Mouse (Mus musculus) hindbrain, embryonic 12.5 days (tissue): ENCODE measurements around the gene Snx15. TPM values are rescaled to one million over a fixed set of nuclear protein-coding genes. Genes with fewer than 3 reads are reported as not detected.

Source experiments
- polyA plus RNA-seq: library from polyadenylated mRNA; unstranded; fragments of >200 nt; fragmentation: Nextera tagmentation; extraction: Ambion mirVana; gene quantifications from 2 replicates; pipeline ENCODE4 v1.2.1, GENCODE M21; 2016

Snx15 gene
- polyA plus RNA-seq, 1 experiment from 2014 or later, result 33.4 TPM

Other genes starting within 250 kb of the Snx15 start
- 11.0 and 11.3 TPM in 2 replicates for gene Tigd3, start 234.2 kb downstream of the Snx15 start, polyA plus RNA-seq
- 161 and 177 TPM in 2 replicates for gene Dpf2, start 215.3 kb downstream of the Snx15 start, polyA plus RNA-seq
- gene Cdc42ep2, start 203.5 kb downstream of the Snx15 start, polyA plus RNA-seq, result 5.1 and 6.1 TPM in 2 replicates
- 47.4 and 49.2 TPM in 2 replicates for gene Pola2, start 164.1 kb downstream of the Snx15 start, polyA plus RNA-seq
- gene Slc22a20, start 142.2 kb downstream of the Snx15 start, polyA plus RNA-seq, result not detected in 2 replicates
- 5.5 and 7.7 TPM in 2 replicates for gene Capn1, start 112.4 kb downstream of the Snx15 start, polyA plus RNA-seq
- gene Syvn1, start 81.7 kb downstream of the Snx15 start, polyA plus RNA-seq, result 31.7 and 32.8 TPM in 2 replicates
- gene Mrpl49, start 70.5 kb downstream of the Snx15 start, polyA plus RNA-seq, result 65.1 and 67.5 TPM in 2 replicates
- 561 and 621 TPM in 2 replicates for gene Fau, start 70.5 kb downstream of the Snx15 start, polyA plus RNA-seq
- gene Znhit2, start 67.1 kb downstream of the Snx15 start, polyA plus RNA-seq, result 33.6 and 34.4 TPM in 2 replicates
- 38.0 and 40.3 TPM in 2 replicates for gene Tm7sf2, start 59.9 kb downstream of the Snx15 start, polyA plus RNA-seq
- 78.8 and 79.7 TPM in 2 replicates for gene Vps51, start 51.1 kb downstream of the Snx15 start, polyA plus RNA-seq
- gene Tmem262, start 48.3 kb downstream of the Snx15 start, polyA plus RNA-seq, result not detected in 2 replicates
- 2.5 and 2.7 TPM in 2 replicates for gene Gm28374, start 46.0 kb downstream of the Snx15 start, polyA plus RNA-seq
- 68.9 and 75.0 TPM in 2 replicates for gene Zfpl1, start 43.3 kb downstream of the Snx15 start, polyA plus RNA-seq
- 24.5 and 25.4 TPM in 2 replicates for gene Cdca5, start 43.3 kb downstream of the Snx15 start, polyA plus RNA-seq
- 0.35 and 0.38 TPM in 2 replicates for gene AC131692.1, start 33.9 kb downstream of the Snx15 start, polyA plus RNA-seq
- 0.54 and 0.70 TPM in 2 replicates for gene Naaladl1, start 22.5 kb downstream of the Snx15 start, polyA plus RNA-seq
- gene Sac3d1, start 9.7 kb downstream of the Snx15 start, polyA plus RNA-seq, result 47.9 and 48.3 TPM in 2 replicates
- 0.22 TPM in 1 of 2 replicates, not detected in the other for gene Batf2, start 12.7 kb upstream of the Snx15 start, polyA plus RNA-seq
- gene Arl2, start 13.2 kb upstream of the Snx15 start, polyA plus RNA-seq, result 91.6 and 94.6 TPM in 2 replicates
- gene Majin, start 56.1 kb upstream of the Snx15 start, polyA plus RNA-seq, result not detected in 2 replicates
- gene Gpha2, start 98.1 kb upstream of the Snx15 start, polyA plus RNA-seq, result 1.4 and 1.5 TPM in 2 replicates
- gene Ppp2r5b, start 107.6 kb upstream of the Snx15 start, polyA plus RNA-seq, result 66.3 and 72.2 TPM in 2 replicates
- 14.7 and 15.4 TPM in 2 replicates for gene Atg2a, start 113.4 kb upstream of the Snx15 start, polyA plus RNA-seq
- gene Ehd1, start 148.4 kb upstream of the Snx15 start, polyA plus RNA-seq, result 90.8 and 92.7 TPM in 2 replicates
- 0.48 and 0.61 TPM in 2 replicates for gene Cdc42bpg, start 178.2 kb upstream of the Snx15 start, polyA plus RNA-seq
- 91.5 and 95.8 TPM in 2 replicates for gene Men1, start 206.7 kb upstream of the Snx15 start, polyA plus RNA-seq
- gene Map4k2, start 212.8 kb upstream of the Snx15 start, polyA plus RNA-seq, result 15.0 and 16.0 TPM in 2 replicates
- gene Sf1, start 235.4 kb upstream of the Snx15 start, polyA plus RNA-seq, result 168 and 176 TPM in 2 replicates